Mouse (Mus musculus): ENCODE data around the gene D5Ertd579e. TPM values are rescaled to one million over a fixed set of nuclear protein-coding genes. Genes with fewer than 3 reads are reported as not detected.

Gene D5Ertd579e
- total and polyA plus RNA-seq, 3 experiments = 13.7 to 29.4 (median 22.9) TPM

- Histone ChIP-seq H3K27me3 (replicated peaks) (no peaks in the 10 kb centered on the region), H3K4me2 (ENCODE audit: insufficient read depth, low read depth, poor library complexity, severe bottlenecking) (0 out of 2 replicates have a peak overlapping the region, but pooled peaks have one; percentile 64), H3K9me3 (replicated peaks; ENCODE audit: low read length) (no peaks in the 10 kb centered on the region), H3K9ac (ENCODE audit: insufficient read depth, low read depth) (peak overlapping the region; percentile 9; the same call in 1 of the 2 replicates), H3K4me3 (replicated peaks in 1 of 3; ENCODE audit: low read depth in 2 of 3, low read length in 2 of 3, poor library complexity in 1 of 3) (no peak overlapping the region), H3K27ac (ENCODE audit: insufficient read depth, low read depth) (0 out of 2 replicates have a peak overlapping the region, but pooled peaks have one; percentile 10), H3K4me1 (ENCODE audit: control insufficient read depth in 1 of 2, insufficient read depth in 2 of 2) (peaks cover 15 to 33% of the 10 kb centered on the region in 2 experiments), H3K79me2 (replicated peaks; ENCODE audit: control insufficient read depth, extremely low read depth, insufficient read depth, poor library complexity, severe bottlenecking) (no peaks in the 10 kb centered on the region), H3K36me3 (replicated peaks in 1 of 2; ENCODE audit: control insufficient read depth in 1 of 2, insufficient read depth in 1 of 2, low read length in 1 of 2) (no peaks in the 10 kb centered on the region)
- dilution Hi-C loops (cut with MboI; ENCODE audit: extremely low pct_ligation_motif_present, extremely low pct_unique_long_range_greater_than_20kb, low sequenced_read_pairs) (no loop called here), in situ Hi-C loops (cut with MboI; ENCODE audit: low pct_ligation_motif_present, low pct_unique_long_range_greater_than_20kb, low sequenced_read_pairs) (no loop called here)
- no peak for DNase-seq (ENCODE audit: extremely low read depth)
- no peak for TF ChIP-seq ZC3H11A (IDR thresholded peaks at IDR 0.05; ENCODE audit: low read depth, low read length)
- no peak for TF ChIP-seq USF2 (conservative IDR thresholded peaks at IDR 0.05; ENCODE audit: low read depth, low read length)
- no peak for TF ChIP-seq E2F4 (IDR thresholded peaks at IDR 0.05; ENCODE audit: insufficient replicate concordance, low read depth, low read length)
These were observed 17.9 kb upstream of the D5Ertd579e start for GRCm38 (mm10) chr5:36713693-36714092.

GRCm38 (mm10) chr5:36712553-36713534 is 17.0 kb upstream of the D5Ertd579e start:
- H3K9ac ChIP-seq (ENCODE audit: insufficient read depth, low read depth) = peak overlapping the region; percentile 55
- peak overlapping the region; percentile 43 for H3K27ac ChIP-seq (ENCODE audit: insufficient read depth, low read depth)
- H3K9me3 ChIP-seq (replicated peaks; ENCODE audit: low read length) = no peaks in the 10 kb centered on the region
- no peaks in the 10 kb centered on the region for H3K27me3 ChIP-seq (replicated peaks)
- no peaks in the 10 kb centered on the region for H3K36me3 ChIP-seq (replicated peaks in 1 of 2; ENCODE audit: control insufficient read depth in 1 of 2, insufficient read depth in 1 of 2, low read length in 1 of 2)
- peaks cover 15 to 33% of the 10 kb centered on the region in 2 experiments for H3K4me1 ChIP-seq (ENCODE audit: control insufficient read depth in 1 of 2, insufficient read depth in 2 of 2)
- peak; percentile 91 for DNase-seq (ENCODE audit: extremely low read depth)
- H3K4me3 ChIP-seq (replicated peaks in 1 of 3; ENCODE audit: low read depth in 2 of 3, low read length in 2 of 3, poor library complexity in 1 of 3) = peak overlapping the region; percentile 43 to 54 (median 48)
- H3K4me2 ChIP-seq (ENCODE audit: insufficient read depth, low read depth, poor library complexity, severe bottlenecking) = peak overlapping the region; percentile 64
- dilution Hi-C loops (cut with MboI; ENCODE audit: extremely low pct_ligation_motif_present, extremely low pct_unique_long_range_greater_than_20kb, low sequenced_read_pairs) (no loop called here), in situ Hi-C loops (cut with MboI; ENCODE audit: low pct_ligation_motif_present, low pct_unique_long_range_greater_than_20kb, low sequenced_read_pairs) (no loop called here)
- no peaks in the 10 kb centered on the region for H3K79me2 ChIP-seq (replicated peaks; ENCODE audit: control insufficient read depth, extremely low read depth, insufficient read depth, poor library complexity, severe bottlenecking)
- TF ChIP-seq SMC3 (IDR thresholded peaks at IDR 0.05; ENCODE audit: low read depth, low read length) (no peak), MXI1 (IDR thresholded peaks at IDR 0.05; ENCODE audit: low read depth, low read length) (peak; percentile 96), HCFC1 (IDR thresholded peaks at IDR 0.05; ENCODE audit: low read depth, low read length) (peak; percentile 45), ZKSCAN1 (IDR thresholded peaks at IDR 0.05; ENCODE audit: borderline replicate concordance, low read depth, low read length) (no peak), UBTF (IDR thresholded peaks at IDR 0.05; ENCODE audit: low read depth, low read length) (no peak), IRF4 (IDR thresholded peaks at IDR 0.05; ENCODE audit: low read depth, low read length) (no peak; the same call in 1 of the 2 replicates), PAX5 (IDR thresholded peaks at IDR 0.05; ENCODE audit: low read length) (no peak), USF2 (conservative IDR thresholded peaks at IDR 0.05; ENCODE audit: low read depth, low read length) (peak; percentile 71), USF1 (IDR thresholded peaks at IDR 0.05; ENCODE audit: low read depth, low read length) (peak; percentile 83), ZNF384 (IDR thresholded peaks at IDR 0.05; ENCODE audit: low read depth, low read length) (no peak), NRF1 (IDR thresholded peaks at IDR 0.05; ENCODE audit: low read depth, low read length) (no peak), JUN (IDR thresholded peaks at IDR 0.05; ENCODE audit: insufficient read depth, low read depth, low read length) (no peak), ZMIZ1 (IDR thresholded peaks at IDR 0.05; ENCODE audit: low read depth, low read length) (peak; percentile 47), E2F4 (IDR thresholded peaks at IDR 0.05; ENCODE audit: insufficient replicate concordance, low read depth, low read length) (no peak), TBP (conservative IDR thresholded peaks at IDR 0.05; ENCODE audit: low read depth, low read length) (0 out of 2 replicates have a peak, but pooled peaks have one; percentile 39), ELF1 (IDR thresholded peaks at IDR 0.05; ENCODE audit: low read depth, low read length) (peak; percentile 64; the same call in 1 of the 2 replicates), MAFK (IDR thresholded peaks at IDR 0.05; ENCODE audit: insufficient replicate concordance, low read length) (no peak), MAX (IDR thresholded peaks at IDR 0.05; ENCODE audit: low read length) (peak; percentile 97), GABPA (IDR thresholded peaks at IDR 0.05; ENCODE audit: insufficient replicate concordance, low read depth, low read length) (no peak), MYC (IDR thresholded peaks at IDR 0.05; ENCODE audit: low read depth, low read length) (peak; percentile 78), ETS1 (conservative IDR thresholded peaks at IDR 0.05; ENCODE audit: low read depth, low read length) (no peak; the same call in 1 of the 2 replicates), SIN3A (IDR thresholded peaks at IDR 0.05; ENCODE audit: low read length) (peak; percentile 68), ZC3H11A (IDR thresholded peaks at IDR 0.05; ENCODE audit: low read depth, low read length) (no peak), CTCF (conservative IDR thresholded peaks at IDR 0.05 in 1 of 2, IDR thresholded peaks at IDR 0.05 in 1 of 2; ENCODE audit: low read depth in 2 of 2, low read length in 2 of 2) (no peak), BHLHE40 (IDR thresholded peaks at IDR 0.05; ENCODE audit: low read depth, low read length) (no peak; the same call in none of the 2 replicates), EP300 (IDR thresholded peaks at IDR 0.05; ENCODE audit: low read length) (no peak), POLR2A (IDR thresholded peaks at IDR 0.05; ENCODE audit: low read depth, low read length) (peak; percentile 85), MEF2A (IDR thresholded peaks at IDR 0.05; ENCODE audit: borderline replicate concordance, low read depth, low read length) (peak; percentile 84), CHD1 (IDR thresholded peaks at IDR 0.05; ENCODE audit: low read depth, low read length) (no peak)

Data from CH12.LX (cell line).